Mouse (Mus musculus) kidney, adult 2 months (tissue): ENCODE results near the gene Fam53b. TPM values are rescaled to one million over a fixed set of nuclear protein-coding genes. Genes with fewer than 3 reads are reported as not detected.

Source experiments
- DNase-seq: peaks from one replicate; pipeline ENCODE4 v3.0.0; 2021
- H3K27ac ChIP-seq: fragments of 200-500 bp; 2 replicates; pipeline ENCODE4 v1.5.1; 2012; ENCODE audit warnings: low read depth, low read length, control low read depth, inconsistent platforms; ENCODE audit not compliant: insufficient read depth
- H3K27me3 ChIP-seq: fragments of 200-500 bp; replicated peaks from 2 replicates; pipeline ENCODE4 v1.6.1; 2012; ENCODE audit warnings: mild to moderate bottlenecking, moderate library complexity, low read length, inconsistent platforms; ENCODE audit not compliant: control insufficient read depth, insufficient read depth
- H3K36me3 ChIP-seq: fragments of 200-500 bp; 2 replicates; pipeline ENCODE4 v1.6.1; 2012; ENCODE audit warnings: mild to moderate bottlenecking, moderate library complexity, low read length, inconsistent platforms; ENCODE audit not compliant: control insufficient read depth, insufficient read depth
- H3K4me1 ChIP-seq: fragments of 200-500 bp; 2 replicates; pipeline ENCODE4 v1.6.1; 2011; ENCODE audit warnings: low read length; ENCODE audit not compliant: control insufficient read depth, insufficient read depth
- H3K4me3 ChIP-seq: fragments of 200-500 bp; 2 replicates; pipeline ENCODE4 v1.5.1; 2011; ENCODE audit warnings: mild to moderate bottlenecking, low read depth, low read length, control low read depth; ENCODE audit not compliant: insufficient read depth
- CTCF ChIP-seq: fragments of 200-500 bp; conservative IDR thresholded peaks from 2 replicates; pipeline ENCODE4 v1.5.1; 2011; ENCODE audit warnings: low read depth, mild to moderate bottlenecking, control low read depth, low read length, moderate library complexity, mixed read lengths; ENCODE audit not compliant: insufficient read depth, insufficient read length
- POLR2A ChIP-seq: fragments of 200-500 bp; IDR thresholded peaks from one replicate; pipeline ENCODE4 v1.6.1; 2011; ENCODE audit warnings: low read depth, low read length, control low read depth
- WGBS: fragments of 180-500 bp; shearing (Covaris S2); methylation state at CpG from one replicate; pipeline ENCODE4 v1.1.7; 2018; 5-methylcytosine and 5-hydroxymethylcytosine counted together
- polyA plus RNA-seq: library from polyadenylated mRNA; depleted of rRNA; stranded (reverse); fragments of >200 nt; gene quantifications from 2 replicates; pipeline ENCODE4 v1.2.3, GENCODE M21; 2012

Fam53b gene
- polyA plus RNA-seq, 1 experiment, result 29.3 TPM

DNA sequence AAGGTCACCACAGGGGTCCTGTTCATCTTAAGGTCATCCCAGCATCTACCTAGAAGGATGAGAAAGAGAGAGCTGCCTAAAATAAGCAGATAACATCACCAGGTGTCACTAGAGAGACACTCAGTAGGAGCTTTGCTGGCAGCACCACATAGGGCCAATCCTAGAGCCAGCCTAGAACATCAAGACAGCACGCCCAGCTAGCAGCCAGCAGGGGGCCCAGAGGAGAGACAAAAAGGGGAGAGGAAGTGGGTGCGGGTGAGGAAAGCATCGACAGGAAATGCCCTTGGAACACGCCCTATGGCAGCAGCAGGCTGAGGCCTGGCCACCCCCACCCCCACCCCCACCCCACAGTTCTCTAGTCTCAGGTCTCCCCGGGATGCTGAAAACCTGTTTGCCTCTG is 78.5 kb downstream of the Fam53b start:
- peak; percentile 78 for DNase-seq
- Histone ChIP-seq H3K36me3 (no peaks in the 10 kb centered on the region), H3K4me1 (peaks cover 32% of the 10 kb centered on the region), H3K27me3 (no peaks in the 10 kb centered on the region), H3K4me3 (no peak overlapping the region), H3K27ac (peak overlapping the region; percentile 59)
- peak; percentile 55 for TF ChIP-seq CTCF
- TF ChIP-seq POLR2A, result no peak
- WGBS, result 50% methylated on average over 5 of the region's 5 CpGs

DNA sequence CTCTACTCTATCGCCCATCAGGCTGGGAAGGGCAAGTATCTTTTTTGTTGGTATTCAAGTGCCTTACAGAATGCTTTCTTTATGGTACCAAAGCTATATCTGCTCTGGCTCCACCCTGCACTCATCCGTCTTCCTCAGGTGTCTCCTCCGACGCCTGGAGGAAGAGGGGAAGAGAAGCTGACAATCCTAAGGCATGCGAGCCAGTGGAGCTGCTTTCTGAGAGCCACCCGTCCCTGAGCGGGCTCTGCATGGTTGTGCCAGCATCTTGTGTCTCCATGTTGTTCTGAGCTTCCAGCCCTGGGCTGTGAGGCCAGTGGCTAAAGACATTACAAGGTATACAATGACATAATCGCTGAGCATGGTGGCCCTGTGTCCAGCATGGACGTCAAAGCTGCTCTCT is 79.5 kb downstream of the Fam53b start:
- 87% methylated on average over 9 of the region's 9 CpGs for WGBS
- no peak overlapping the region for H3K4me3 ChIP-seq
- H3K27me3 ChIP-seq, result no peaks in the 10 kb centered on the region
- H3K4me1 ChIP-seq, result peaks cover 41% of the 10 kb centered on the region
- DNase-seq, result no peak
- no peak for TF ChIP-seq POLR2A
- TF ChIP-seq CTCF, result no peak
- no peaks in the 10 kb centered on the region for H3K36me3 ChIP-seq
- H3K27ac ChIP-seq, result no peak overlapping the region

DNA sequence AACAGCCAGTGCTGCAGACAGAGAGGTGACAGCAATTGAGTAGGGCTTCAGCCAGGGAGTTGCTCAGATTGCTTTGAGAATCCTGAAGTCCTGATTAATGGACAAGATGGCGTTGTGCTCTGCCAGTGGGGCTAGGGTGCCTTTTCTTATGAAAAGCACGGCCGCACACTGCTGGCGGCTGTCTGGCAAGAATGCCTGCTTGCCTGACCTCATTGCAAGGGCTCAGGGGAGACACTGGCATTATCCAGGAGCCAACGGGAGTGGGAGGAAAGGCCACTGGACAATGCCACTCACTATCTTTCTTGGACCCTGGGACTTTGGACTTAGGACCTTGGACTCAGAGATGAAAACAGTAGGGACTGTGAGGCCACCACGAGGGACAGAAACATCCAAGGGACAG is 80.2 kb downstream of the Fam53b start:
- H3K27me3 ChIP-seq, result no peaks in the 10 kb centered on the region
- 45% methylated on average over 6 of the region's 6 CpGs for WGBS
- no peak overlapping the region for H3K4me3 ChIP-seq
- peak; percentile 77 for DNase-seq
- H3K27ac ChIP-seq, result peak overlapping the region; percentile 13; the same call in 1 of the 2 replicates
- no peak for TF ChIP-seq CTCF
- no peak for TF ChIP-seq POLR2A
- H3K36me3 ChIP-seq, result no peaks in the 10 kb centered on the region
- peaks cover 41% of the 10 kb centered on the region for H3K4me1 ChIP-seq

DNA sequence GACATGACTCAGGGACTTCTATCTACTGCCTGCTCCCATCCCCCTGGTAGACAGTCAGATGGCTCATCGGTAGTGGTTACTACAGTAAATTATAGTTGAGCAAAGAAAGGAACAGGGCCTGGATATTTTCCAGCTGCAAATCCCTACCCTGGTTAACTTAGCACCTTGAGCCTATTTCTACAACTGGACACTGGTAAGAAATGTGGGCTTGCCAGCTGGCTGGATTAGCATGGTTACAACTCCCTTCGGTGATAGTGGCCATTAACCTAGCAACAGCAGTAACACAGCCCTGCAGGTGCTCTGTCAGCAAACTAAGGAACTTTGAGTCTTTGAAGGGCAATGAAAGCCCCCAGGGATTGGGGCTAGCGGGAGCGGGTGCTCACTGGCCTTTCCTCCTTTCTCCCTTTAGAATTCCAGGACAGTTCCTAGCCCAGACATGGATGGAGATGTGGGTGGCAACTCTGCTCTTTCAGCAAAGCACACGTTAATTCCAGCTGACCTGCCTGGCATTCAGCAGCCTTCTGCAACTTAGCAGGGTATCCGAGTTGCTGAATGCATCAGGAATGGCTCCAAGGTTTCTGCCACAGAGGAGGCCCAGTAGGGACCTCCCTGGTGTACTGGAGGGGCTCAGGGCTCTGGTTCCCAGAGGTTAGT is 81.4 kb downstream of the Fam53b start:
- H3K36me3 ChIP-seq, result no peaks in the 10 kb centered on the region
- H3K4me1 ChIP-seq, result peaks cover 41% of the 10 kb centered on the region
- DNase-seq, result peak; percentile 62
- no peak overlapping the region for H3K4me3 ChIP-seq
- TF ChIP-seq CTCF (no peak), POLR2A (no peak)
- H3K27ac ChIP-seq, result no peak overlapping the region; the same call in 1 of the 2 replicates
- WGBS, result 52% methylated on average over 6 of the region's 6 CpGs
- no peaks in the 10 kb centered on the region for H3K27me3 ChIP-seq

DNA sequence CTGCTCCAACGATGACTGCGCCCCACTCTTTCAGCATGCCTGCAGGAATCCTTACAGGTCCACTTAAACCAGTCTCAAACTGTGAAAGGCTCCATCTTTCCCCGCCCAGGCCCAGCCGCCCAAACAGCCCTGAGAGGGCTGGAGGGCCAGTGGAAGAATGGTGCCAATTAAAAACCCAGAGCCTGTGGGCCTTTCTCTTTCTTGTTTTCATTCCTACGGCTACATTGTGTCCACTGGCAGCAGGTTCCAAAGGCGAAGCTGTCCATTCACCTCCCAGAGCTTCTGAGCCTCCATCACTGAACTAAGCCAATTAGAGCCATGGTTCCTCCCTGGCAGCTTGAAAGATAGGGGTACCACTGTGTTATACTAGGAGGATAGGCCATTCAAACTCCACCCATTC is 82.1 kb downstream of the Fam53b start:
- no peaks in the 10 kb centered on the region for H3K36me3 ChIP-seq
- no peaks in the 10 kb centered on the region for H3K27me3 ChIP-seq
- H3K27ac ChIP-seq, result no peak overlapping the region
- no peak overlapping the region for H3K4me3 ChIP-seq
- TF ChIP-seq CTCF, result no peak
- TF ChIP-seq POLR2A, result no peak
- WGBS, result 82% methylated on average over 6 of the region's 6 CpGs
- H3K4me1 ChIP-seq, result peaks cover 38% of the 10 kb centered on the region
- no peak for DNase-seq

DNA sequence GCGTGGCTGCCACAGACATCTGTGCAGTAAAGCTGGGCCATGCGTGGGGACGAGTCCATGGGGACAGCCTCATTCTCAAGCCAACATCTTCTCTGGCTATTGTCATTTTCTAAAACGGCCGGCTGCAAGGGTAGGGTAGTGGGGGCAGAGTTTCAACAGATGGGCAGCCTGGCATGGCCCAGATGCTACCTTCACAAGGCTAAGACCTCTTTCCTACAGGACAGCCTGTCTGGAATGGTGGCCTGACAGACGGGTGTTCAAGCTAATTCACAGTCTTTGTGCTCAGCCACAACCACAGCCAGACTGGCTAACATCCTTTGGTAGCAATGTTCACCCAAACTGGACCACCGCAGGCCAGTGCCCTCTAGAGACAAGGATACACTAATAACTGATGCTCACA is 83.2 kb downstream of the Fam53b start:
- H3K4me3 ChIP-seq, result no peak overlapping the region
- H3K27me3 ChIP-seq, result no peaks in the 10 kb centered on the region
- H3K4me1 ChIP-seq, result peaks cover 32% of the 10 kb centered on the region
- no peak for TF ChIP-seq CTCF
- TF ChIP-seq POLR2A, result no peak
- DNase-seq, result no peak
- no peaks in the 10 kb centered on the region for H3K36me3 ChIP-seq
- no peak overlapping the region for H3K27ac ChIP-seq
- 88% methylated on average over 7 of the region's 7 CpGs for WGBS

DNA sequence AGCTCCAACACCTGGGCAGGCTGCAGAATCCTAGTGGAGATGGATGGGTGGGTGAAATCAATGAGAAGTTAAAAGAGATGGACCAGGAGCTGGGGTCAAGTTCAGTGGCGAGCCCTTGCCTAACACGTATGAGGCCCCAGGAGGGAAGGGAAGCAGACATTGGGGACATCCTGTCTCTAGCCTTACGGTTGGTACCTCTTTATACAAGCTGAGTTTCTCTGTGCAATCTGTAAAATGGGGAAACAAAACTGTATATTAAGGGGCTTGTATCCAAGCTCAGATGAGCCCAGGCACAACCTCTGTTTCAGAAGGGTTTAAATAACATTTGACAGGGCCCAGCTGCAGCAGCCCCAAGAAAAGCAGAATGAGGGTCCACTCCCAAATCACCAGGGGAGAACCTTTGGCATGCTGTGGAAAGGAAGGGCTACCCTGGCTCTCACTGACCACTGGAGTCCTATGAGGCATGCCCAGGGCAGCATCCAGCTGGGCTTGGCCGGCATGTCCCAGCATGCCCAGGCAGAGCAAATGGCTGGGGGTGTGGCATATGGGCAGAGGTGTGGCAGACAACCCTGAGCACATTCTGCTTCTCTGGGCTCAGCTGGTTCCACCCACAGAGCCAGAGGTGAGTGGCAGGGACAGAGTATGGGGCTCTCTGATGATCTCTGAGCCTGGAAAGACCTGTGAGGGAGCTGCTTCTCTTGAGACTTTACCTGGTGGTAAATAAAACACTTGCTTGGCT is 84.4 kb downstream of the Fam53b start:
- 60% methylated on average over 4 of the region's 4 CpGs for WGBS
- DNase-seq, result peak; percentile 79
- TF ChIP-seq CTCF, result no peak
- TF ChIP-seq POLR2A, result no peak
- Histone ChIP-seq H3K4me1 (peaks cover 43% of the 10 kb centered on the region), H3K27ac (peak overlapping the region; percentile 25; the same call in 1 of the 2 replicates), H3K4me3 (no peak overlapping the region), H3K36me3 (no peaks in the 10 kb centered on the region), H3K27me3 (no peaks in the 10 kb centered on the region)
